Mouse (Mus musculus) urinary bladder, postnatal 36 days (tissue): ENCODE results near the gene Bri3.
A peak's percentile ranks its signal among the peaks of the same experiment; 100 is the strongest.

Source experiments
- DNase-seq, 2 experiments: peaks; one replicate each; pipeline ENCODE4 v3.0.0; 2022; ENCODE audit warnings: low spot score in 2 of 2, mixed read lengths in 1 of 2

The Bri3 gene

DNA sequence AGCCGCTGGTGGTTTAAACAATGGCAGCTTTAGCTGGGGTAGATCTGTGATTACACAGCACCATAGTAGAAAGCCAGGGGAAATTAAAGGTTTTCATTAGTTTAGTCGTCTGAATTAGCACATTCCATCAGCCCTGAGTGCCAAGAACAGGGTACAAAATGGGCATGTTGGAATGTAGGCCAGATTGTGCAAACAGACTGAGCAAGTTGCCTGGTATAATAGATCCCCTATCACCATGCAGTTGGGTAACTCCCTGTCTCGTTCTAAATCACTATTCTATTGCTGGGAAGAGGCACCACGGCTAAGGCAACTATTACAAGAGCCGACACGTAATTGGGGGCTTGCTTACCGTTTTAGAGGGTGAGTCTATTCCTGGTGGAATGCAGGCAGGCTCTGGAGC, 9.5 kb upstream of the Bri3 start:
- no peak for DNase-seq

DNA sequence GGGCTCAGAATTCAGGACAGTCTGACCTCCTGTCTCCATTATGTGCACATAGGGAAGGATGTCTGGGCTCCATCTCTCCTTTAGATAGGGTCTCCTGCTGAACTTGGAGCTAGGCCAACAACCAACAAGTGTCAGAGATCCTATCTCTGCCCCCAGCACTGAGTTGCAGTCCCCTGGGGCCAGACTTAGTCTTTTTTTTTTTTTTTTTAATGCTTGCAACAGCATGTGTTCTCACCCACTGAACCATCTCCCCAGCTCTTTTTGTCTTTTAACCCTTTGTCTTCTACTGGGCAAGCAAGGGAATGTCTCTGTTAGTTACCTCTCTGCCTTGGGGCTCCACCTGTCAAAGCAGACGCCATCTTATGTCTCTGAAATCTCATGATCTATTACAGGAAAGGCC, 5.3 kb upstream of the Bri3 start:
- DNase-seq, result no peak

DNA sequence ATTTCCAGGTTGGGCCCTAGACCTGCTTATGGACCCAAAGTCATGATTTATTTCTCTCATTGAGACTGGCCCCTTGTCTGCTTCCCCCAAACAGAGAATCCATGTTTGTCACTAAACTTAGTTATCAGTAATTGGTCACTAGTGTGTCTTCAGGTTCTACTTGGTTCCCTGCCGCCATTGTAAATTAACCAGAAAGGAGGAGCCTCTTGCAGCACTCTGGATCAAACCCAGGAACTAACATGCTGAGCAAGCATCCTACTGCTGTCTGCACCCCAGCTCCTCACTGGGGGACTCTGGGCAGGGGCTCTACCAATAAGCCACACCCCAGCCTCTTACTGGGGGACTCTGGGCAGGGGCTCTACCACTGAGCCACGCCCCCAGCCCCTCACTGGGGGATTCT, 1.4 kb downstream of the Bri3 start:
- no peak for DNase-seq

GRCm38 (mm10) chr5:144246669-144247068, 2.4 kb downstream of the Bri3 start:
- no peak for DNase-seq

- DNase-seq, result no peak
Measured at GRCm38 (mm10) chr5:144247307-144247706, 3.1 kb downstream of the Bri3 start.

- peak; percentile 29 to 48 for DNase-seq
Measured at GRCm38 (mm10) chr5:144247906-144248585, 3.8 kb downstream of the Bri3 start.

DNA sequence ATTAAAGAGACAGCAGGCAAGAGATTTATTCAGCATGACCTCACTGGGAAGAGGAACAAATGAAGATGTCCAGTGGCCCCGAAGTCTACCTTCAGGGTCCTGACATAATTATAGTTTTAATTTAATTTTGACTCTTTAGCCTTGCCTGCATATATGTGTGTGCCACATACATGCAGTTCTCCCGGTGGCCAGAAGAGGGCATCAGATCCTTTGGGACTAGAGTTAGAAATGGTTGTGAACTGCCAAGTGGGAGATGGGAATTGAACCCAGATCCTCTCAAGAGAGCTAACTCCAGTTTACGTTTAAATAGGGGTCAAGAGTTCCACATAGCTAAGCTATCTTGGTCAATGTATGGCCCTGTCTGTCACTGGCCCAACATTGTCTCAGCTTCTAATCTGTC, 5.6 kb downstream of the Bri3 start:
- DNase-seq, result no peak

GRCm38 (mm10) chr5:144251876-144252577, 7.8 kb downstream of the Bri3 start:
- no peak for DNase-seq

- DNase-seq, result no peak
Measured at GRCm38 (mm10) chr5:144253212-144253611, 9.0 kb downstream of the Bri3 start.

DNA sequence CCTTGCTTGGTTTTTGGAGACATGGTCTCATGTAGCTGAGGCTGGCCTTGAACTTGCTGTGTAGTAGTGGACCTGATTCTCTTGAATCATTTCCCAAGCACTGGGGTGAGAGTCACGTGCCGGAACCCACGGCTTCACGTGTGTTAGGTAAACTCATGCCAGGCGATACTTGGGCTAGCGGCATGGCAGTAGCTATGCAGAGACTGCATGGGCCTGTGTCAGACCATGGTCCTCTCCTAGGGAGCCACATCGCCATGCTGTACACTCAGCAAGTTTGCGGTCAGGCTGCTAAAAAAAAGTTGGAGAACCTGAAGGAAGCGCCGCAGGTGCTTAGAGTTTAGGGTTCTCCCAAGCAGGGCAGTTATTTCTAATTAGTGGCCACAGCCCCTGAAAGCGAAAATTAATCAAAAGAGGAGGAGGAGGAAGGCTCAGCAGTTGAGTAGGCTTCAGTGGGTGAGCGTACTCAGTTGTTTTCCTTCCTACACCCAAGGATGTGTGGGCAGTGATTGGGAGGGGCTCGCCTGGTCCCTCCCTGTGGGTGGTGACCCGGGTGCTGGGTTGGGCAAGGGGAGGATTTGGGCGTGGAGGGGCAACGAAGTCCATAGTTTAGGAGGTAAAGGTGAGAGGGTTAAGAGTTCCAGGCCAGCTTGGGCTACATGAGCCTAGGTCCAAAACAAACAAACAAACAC, 10.0 kb downstream of the Bri3 start:
- peak; percentile 75 to 84 for DNase-seq

DNA sequence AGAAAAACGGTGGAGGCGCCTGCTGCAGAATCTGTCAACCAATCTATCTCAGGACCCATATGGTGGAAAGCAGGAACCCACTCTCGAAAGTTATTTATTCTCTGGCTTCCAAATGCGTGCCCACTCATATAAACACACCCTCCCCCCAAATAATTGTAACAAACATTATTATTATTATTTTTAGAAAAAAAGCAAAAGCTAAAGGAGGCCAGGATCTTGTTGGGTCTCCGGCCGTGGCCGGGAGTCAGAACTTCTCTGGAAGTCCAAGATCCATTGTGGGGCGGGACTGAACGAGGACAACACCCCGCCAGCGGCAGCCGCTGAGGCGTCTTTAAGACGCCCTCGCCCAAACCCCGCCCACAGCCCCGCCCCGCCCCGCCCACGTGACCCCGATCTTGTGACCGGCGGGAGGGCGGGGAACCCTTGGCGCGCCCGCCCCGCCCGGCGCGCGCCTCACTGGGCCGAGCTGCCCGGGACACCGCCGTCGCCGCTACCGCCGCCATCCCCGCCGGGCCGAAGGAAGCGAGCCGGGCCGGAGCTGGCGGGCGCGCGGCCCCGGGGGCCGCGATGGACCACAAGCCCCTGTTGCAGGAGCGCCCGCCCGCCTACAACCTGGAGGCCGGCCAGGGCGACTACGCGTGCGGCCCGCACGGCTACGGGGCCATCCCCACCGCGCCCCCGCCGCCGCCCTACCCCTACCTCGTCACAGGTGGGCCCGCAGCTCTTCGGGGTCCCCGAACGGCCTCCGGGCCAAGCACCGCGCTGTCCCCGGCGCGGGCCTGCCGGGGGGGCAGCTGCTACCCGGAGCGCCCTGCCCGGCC, 10.8 kb downstream of the Bri3 start:
- peak; percentile 76 to 84 for DNase-seq

- DNase-seq, result peak; percentile 49 to 51
Measured at GRCm38 (mm10) chr5:144255632-144256540, 11.6 kb downstream of the Bri3 start.

DNA sequence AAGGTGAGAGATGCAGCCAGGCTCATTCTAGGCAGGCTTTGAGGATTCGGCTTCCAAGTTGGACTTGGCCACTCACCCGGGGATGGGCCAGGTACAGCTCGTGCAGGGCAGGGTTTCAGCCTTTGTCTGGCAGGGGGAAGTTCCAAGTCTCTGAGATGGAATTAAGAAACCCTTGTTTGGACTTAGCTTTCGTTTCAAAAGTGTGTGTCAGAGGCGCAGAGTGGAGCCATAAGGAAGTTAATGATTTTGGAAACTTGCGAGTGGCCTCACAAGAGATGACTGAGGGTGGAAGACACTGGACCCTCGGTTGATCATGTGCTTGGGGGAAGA, 12.3 kb downstream of the Bri3 start:
- DNase-seq, result peak in 1 of 2 experiments; percentile 28

GRCm38 (mm10) chr5:144256888-144257287, 12.7 kb downstream of the Bri3 start:
- DNase-seq, result no peak

GRCm38 (mm10) chr5:144257451-144258110, 13.3 kb downstream of the Bri3 start:
- no peak for DNase-seq

DNA sequence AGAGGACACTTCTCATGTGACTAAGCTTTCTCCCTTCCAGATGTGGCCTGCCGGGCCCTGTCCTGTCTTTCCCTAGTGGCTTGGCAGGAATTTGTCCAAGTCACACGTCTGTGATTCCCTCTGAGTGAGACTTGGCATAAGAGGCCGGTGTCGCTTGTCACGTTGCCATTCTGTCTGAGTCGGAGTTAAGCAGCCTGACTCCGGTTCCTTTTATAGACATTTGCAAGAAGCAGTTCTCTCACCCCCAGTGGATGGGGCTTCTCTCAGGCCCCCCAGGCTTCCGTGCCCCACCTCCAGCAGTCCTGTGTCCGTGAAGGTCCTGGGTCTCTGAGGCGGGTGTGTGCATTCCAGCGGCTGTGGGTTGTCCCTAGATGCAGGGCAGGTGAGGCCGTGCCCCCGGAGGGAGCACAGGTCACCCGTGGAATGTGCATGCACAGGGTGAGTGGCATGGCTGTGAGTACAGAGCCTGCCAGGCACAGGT, 13.9 kb downstream of the Bri3 start:
- peak in 1 of 2 experiments; percentile 52 for DNase-seq

GRCm38 (mm10) chr5:144258687-144259086, 14.4 kb downstream of the Bri3 start:
- DNase-seq, result no peak

- no peak for DNase-seq
Measured at GRCm38 (mm10) chr5:144259228-144259627, 15.0 kb downstream of the Bri3 start.

GRCm38 (mm10) chr5:144260464-144260863, 16.2 kb downstream of the Bri3 start:
- DNase-seq, result no peak

DNA sequence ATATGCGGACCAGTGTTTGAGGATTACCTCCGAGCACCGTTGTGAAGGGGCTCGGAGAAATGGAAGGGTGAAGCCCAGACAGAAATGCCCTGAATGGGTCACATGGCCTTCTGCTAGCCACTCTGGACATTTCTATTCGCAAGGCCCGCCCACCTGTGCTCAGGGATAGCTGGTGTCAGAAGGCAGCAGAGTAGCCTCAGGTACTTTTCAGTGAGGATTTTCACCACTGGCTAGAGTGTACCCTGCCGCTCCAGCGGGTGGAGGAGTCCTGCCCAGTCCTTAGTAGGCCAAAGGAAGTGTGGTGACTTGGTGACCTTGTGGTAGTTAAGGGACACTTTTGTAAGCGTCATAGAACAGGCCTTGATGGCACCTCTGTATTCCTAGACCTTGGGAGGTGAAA, 17.1 kb downstream of the Bri3 start:
- no peak for DNase-seq
